Mouse (Mus musculus) testis, adult 2 months (tissue): ENCODE data around the gene Pcbp1.

Experiments
- CTCF ChIP-seq: fragments of 200-500 bp; IDR thresholded peaks from 2 replicates; pipeline ENCODE4 v1.5.1; 2012; ENCODE audit warnings: low read depth, mild to moderate bottlenecking, inconsistent platforms, low read length, moderate library complexity; ENCODE audit not compliant: control insufficient read depth, insufficient read depth, insufficient replicate concordance
- POLR2A ChIP-seq: fragments of 200-500 bp; IDR thresholded peaks from 2 replicates; pipeline ENCODE4 v1.6.1; 2012; ENCODE audit warnings: low read depth, mild to moderate bottlenecking, inconsistent platforms, low read length, moderate library complexity; ENCODE audit not compliant: control insufficient read depth

GRCm38 (mm10) chr6:86570830-86571229, 44.7 kb upstream of the Pcbp1 start:
- no peak for TF ChIP-seq POLR2A
- no peak for TF ChIP-seq CTCF
